Mouse (Mus musculus) CH12.LX (cell line): Measurements from ENCODE around the gene Tmcc1. TPM values are rescaled to one million over a fixed set of nuclear protein-coding genes. Genes with fewer than 3 reads are reported as not detected.

ENCODE experiments used
- DNase-seq: peaks from one replicate; pipeline ENCODE4 v3.0.0-alpha.2; 2013; ENCODE audit errors: extremely low read depth
- H3K27ac ChIP-seq: 2 replicates; pipeline ENCODE4 v1.5.1; 2012; ENCODE audit warnings: low read depth, mild to moderate bottlenecking, control low read depth, moderate library complexity; ENCODE audit not compliant: insufficient read depth
- H3K27me3 ChIP-seq: replicated peaks from 2 replicates; pipeline ENCODE3; 2012; ENCODE audit warnings: inconsistent platforms
- H3K36me3 ChIP-seq, 2 experiments: replicated peaks in 1 of 2; 2 replicates each; pipeline versions ENCODE3 to v1.6.1; 2012; ENCODE audit warnings: inconsistent platforms in 1 of 2, low read length in 1 of 2, mild to moderate bottlenecking in 1 of 2, mixed read lengths in 1 of 2, moderate library complexity in 1 of 2; ENCODE audit not compliant: control insufficient read depth in 1 of 2, insufficient read depth in 1 of 2
- H3K4me1 ChIP-seq, 2 experiments: 2 replicates each; pipeline ENCODE4 v1.6.1; 2012; ENCODE audit warnings: inconsistent platforms in 1 of 2, moderate library complexity in 1 of 2; ENCODE audit not compliant: insufficient read depth in 2 of 2, control insufficient read depth in 1 of 2
- H3K4me2 ChIP-seq: 2 replicates; pipeline ENCODE4 v1.6.1; 2012; ENCODE audit warnings: low read depth, mild to moderate bottlenecking, control low read depth; ENCODE audit not compliant: poor library complexity, insufficient read depth, severe bottlenecking
- H3K4me3 ChIP-seq, 3 experiments: fragments of 150-350 bp in 1 of 3; sonication (generic) in 1 of 3; replicated peaks in 1 of 3; 2 replicates each; pipeline versions ENCODE3 to v1.5.1; 2011 to 2012; ENCODE audit warnings: low read depth in 2 of 3, low read length in 2 of 3, mild to moderate bottlenecking in 2 of 3, moderate library complexity in 2 of 3, control low read depth in 1 of 3, improper control_type of control experiment in 1 of 3, inconsistent platforms in 1 of 3, mixed read lengths in 1 of 3; ENCODE audit not compliant: poor library complexity in 1 of 3
- H3K79me2 ChIP-seq: replicated peaks from 2 replicates; pipeline ENCODE4 v1.6.1; 2012; ENCODE audit warnings: mild to moderate bottlenecking, moderate library complexity; ENCODE audit not compliant: control insufficient read depth, poor library complexity, insufficient read depth, severe bottlenecking; ENCODE audit errors: extremely low read depth
- H3K9ac ChIP-seq: 2 replicates; pipeline ENCODE4 v1.6.1; 2012; ENCODE audit warnings: low read depth, mild to moderate bottlenecking, control low read depth, moderate library complexity; ENCODE audit not compliant: insufficient read depth
- H3K9me3 ChIP-seq: replicated peaks from 2 replicates; pipeline ENCODE3; 2012; ENCODE audit warnings: low read length, inconsistent platforms, mixed read lengths
- BHLHE40 ChIP-seq: IDR thresholded peaks from 2 replicates; pipeline ENCODE4 v1.6.1; 2011; ENCODE audit warnings: mild to moderate bottlenecking, low read depth, low read length, improper control_type of control experiment
- CHD2 ChIP-seq: IDR thresholded peaks from 2 replicates; pipeline ENCODE4 v1.6.1; 2011; ENCODE audit warnings: low read length, improper control_type of control experiment
- ELF1 ChIP-seq: IDR thresholded peaks from 2 replicates; pipeline ENCODE4 v1.6.1; 2014; ENCODE audit warnings: low read depth, mild to moderate bottlenecking, inconsistent platforms, low read length, improper control_type of control experiment
- GABPA ChIP-seq: IDR thresholded peaks from 2 replicates; pipeline ENCODE4 v1.6.1; 2012; ENCODE audit warnings: low read depth, low read length, improper control_type of control experiment, inconsistent platforms; ENCODE audit not compliant: insufficient replicate concordance
- HCFC1 ChIP-seq: IDR thresholded peaks from 2 replicates; pipeline ENCODE4 v1.6.1; 2012; ENCODE audit warnings: low read depth, mild to moderate bottlenecking, inconsistent platforms, low read length, improper control_type of control experiment
- IRF4 ChIP-seq: IDR thresholded peaks from 2 replicates; pipeline ENCODE4 v1.6.1; 2014; ENCODE audit warnings: low read depth, mild to moderate bottlenecking, inconsistent platforms, low read length, improper control_type of control experiment
- JUND ChIP-seq: conservative IDR thresholded peaks from 2 replicates; pipeline ENCODE4 v1.6.1; 2011; ENCODE audit warnings: low read depth, low read length, improper control_type of control experiment
- KAT2A ChIP-seq: IDR thresholded peaks from 2 replicates; pipeline ENCODE4 v1.6.1; 2012; ENCODE audit warnings: low read length, improper control_type of control experiment, inconsistent platforms; ENCODE audit not compliant: insufficient replicate concordance
- MAFK ChIP-seq: IDR thresholded peaks from 2 replicates; pipeline ENCODE4 v1.6.1; 2011; ENCODE audit warnings: low read length, improper control_type of control experiment; ENCODE audit not compliant: insufficient replicate concordance
- MAX ChIP-seq: IDR thresholded peaks from 2 replicates; pipeline ENCODE4 v1.6.1; 2011; ENCODE audit warnings: low read length, improper control_type of control experiment
- MAZ ChIP-seq: IDR thresholded peaks from 2 replicates; pipeline ENCODE4 v1.6.1; 2012; ENCODE audit warnings: low read depth, mild to moderate bottlenecking, inconsistent platforms, low read length, improper control_type of control experiment, moderate library complexity
- MXI1 ChIP-seq: IDR thresholded peaks from 2 replicates; pipeline ENCODE4 v1.6.1; 2011; ENCODE audit warnings: mild to moderate bottlenecking, low read depth, low read length, improper control_type of control experiment
- MYC ChIP-seq: IDR thresholded peaks from 2 replicates; pipeline ENCODE4 v1.6.1; 2011; ENCODE audit warnings: low read depth, mild to moderate bottlenecking, improper control_type of control experiment, low read length
- NELFE ChIP-seq: IDR thresholded peaks from 2 replicates; pipeline ENCODE4 v1.6.1; 2011; ENCODE audit warnings: low read depth, low read length, improper control_type of control experiment
- PAX5 ChIP-seq: IDR thresholded peaks from 2 replicates; pipeline ENCODE4 v1.6.1; 2012; ENCODE audit warnings: low read length, inconsistent platforms, mixed read lengths
- POLR2A ChIP-seq: IDR thresholded peaks from 2 replicates; pipeline ENCODE4 v1.6.1; 2011; ENCODE audit warnings: low read depth, mild to moderate bottlenecking, improper control_type of control experiment, low read length
- POLR2AphosphoS2 ChIP-seq: IDR thresholded peaks from 2 replicates; pipeline ENCODE4 v1.6.1; 2011; ENCODE audit warnings: low read depth, low read length, improper control_type of control experiment
- RAD21 ChIP-seq: IDR thresholded peaks from 2 replicates; pipeline ENCODE4 v1.6.1; 2011; ENCODE audit warnings: low read depth, mild to moderate bottlenecking, low read length, improper control_type of control experiment, moderate library complexity
- RCOR1 ChIP-seq: conservative IDR thresholded peaks from 2 replicates; pipeline ENCODE4 v1.6.1; 2012; ENCODE audit warnings: low read depth, mild to moderate bottlenecking, inconsistent platforms, low read length, improper control_type of control experiment
- SIN3A ChIP-seq: IDR thresholded peaks from 2 replicates; pipeline ENCODE4 v1.6.1; 2012; ENCODE audit warnings: low read length, improper control_type of control experiment, inconsistent platforms
- SMC3 ChIP-seq: IDR thresholded peaks from 2 replicates; pipeline ENCODE4 v1.6.1; 2011; ENCODE audit warnings: low read depth, low read length, improper control_type of control experiment
- TBP ChIP-seq: conservative IDR thresholded peaks from 2 replicates; pipeline ENCODE4 v1.6.1; 2011; ENCODE audit warnings: low read depth, low read length, improper control_type of control experiment
- TCF12 ChIP-seq: IDR thresholded peaks from 2 replicates; pipeline ENCODE4 v1.6.1; 2014; ENCODE audit warnings: low read depth, mild to moderate bottlenecking, inconsistent platforms, low read length, improper control_type of control experiment
- USF1 ChIP-seq: IDR thresholded peaks from 2 replicates; pipeline ENCODE4 v1.6.1; 2014; ENCODE audit warnings: low read depth, mild to moderate bottlenecking, inconsistent platforms, low read length, improper control_type of control experiment
- USF2 ChIP-seq: conservative IDR thresholded peaks from 2 replicates; pipeline ENCODE4 v1.6.1; 2011; ENCODE audit warnings: low read depth, low read length, improper control_type of control experiment
- ZC3H11A ChIP-seq: IDR thresholded peaks from 2 replicates; pipeline ENCODE4 v1.6.1; 2012; ENCODE audit warnings: low read depth, mild to moderate bottlenecking, inconsistent platforms, low read length, improper control_type of control experiment
- ZNF384 ChIP-seq: IDR thresholded peaks from 2 replicates; pipeline ENCODE4 v1.6.1; 2012; ENCODE audit warnings: low read depth, low read length, improper control_type of control experiment, inconsistent platforms
- dilution Hi-C: fragments of 300-500 bp; cut with MboI; formaldehyde crosslinking; loops from 2 replicates; pipeline ENCODE4 v1.14.3; 2020; ENCODE audit warnings: low sequenced_read_pairs; ENCODE audit not compliant: extremely low pct_unique_long_range_greater_than_20kb, extremely low pct_ligation_motif_present
- in situ Hi-C: fragments of 300-500 bp; cut with MboI; formaldehyde crosslinking; loops from 3 replicates; pipeline ENCODE4 v1.14.3; 2019; ENCODE audit warnings: low sequenced_read_pairs, low pct_ligation_motif_present, low pct_unique_long_range_greater_than_20kb, mixed read lengths
- polyA plus RNA-seq: library from polyadenylated mRNA; unstranded; fragments of >175 nt; gene quantifications from 2 replicates; pipeline ENCODE4 v1.2.1, GENCODE M21; 2012; ENCODE audit warnings: low read depth; ENCODE audit not compliant: insufficient read length
- total RNA-seq, 2 experiments: library from RNA; depleted of rRNA; stranded (reverse); fragments of 300-350 nt in 1 of 2; fragments of >200 nt in 1 of 2; gene quantifications; 2 replicates each; pipeline ENCODE4 v1.2.3; 2012 to 2014

Tmcc1 gene
- total and polyA plus RNA-seq, 3 experiments: 3.6 to 60.8 (median 3.7) TPM

GRCm38 (mm10) chr6:116024666-116025065 lies 168.6 kb downstream of the Tmcc1 start:
- dilution Hi-C loops: no loop called here
- Histone ChIP-seq H3K4me2 (no peak overlapping the region), H3K79me2 (no peaks in the 10 kb centered on the region), H3K9ac (no peak overlapping the region), H3K27ac (no peak overlapping the region), H3K9me3 (peaks cover 4% of the 10 kb centered on the region), H3K4me1 (no peaks in the 10 kb centered on the region), H3K36me3 (peaks cover 0 to 20% of the 10 kb centered on the region in 2 experiments), H3K4me3 (no peak overlapping the region), H3K27me3 (no peaks in the 10 kb centered on the region)
- TF ChIP-seq NELFE (no peak), TBP (no peak), MAX (no peak), CHD2 (no peak), MXI1 (no peak), PAX5 (no peak), ELF1 (no peak), GABPA (no peak), SIN3A (no peak), RCOR1 (no peak), USF2 (no peak), TCF12 (no peak), SMC3 (no peak)
- in situ Hi-C loops: loop anchor here (5.0 to 25.0 kb wide), 3 partner anchors 108 to 588 kb away; no protein-coding TSS in a partner anchor
- no peak for DNase-seq

GRCm38 (mm10) chr6:116021961-116022485 lies 171.3 kb downstream of the Tmcc1 start:
- TF ChIP-seq POLR2AphosphoS2 (no peak), MAFK (no peak), MAZ (no peak), KAT2A (no peak), POLR2A (no peak), IRF4 (no peak), ZC3H11A (no peak), HCFC1 (no peak), MYC (no peak), GABPA (no peak), TBP (no peak), USF1 (no peak), RAD21 (no peak), TCF12 (no peak), ZNF384 (no peak), JUND (no peak), BHLHE40 (no peak)
- dilution Hi-C loops (no loop called here), in situ Hi-C loops (loop anchor here (5.0 to 25.0 kb wide), 3 partner anchors 110 to 590 kb away; no protein-coding TSS in a partner anchor)

More at GRCm38 (mm10) chr6:116021961-116022485, 171.3 kb downstream of the Tmcc1 start:
- no peak overlapping the region for H3K9ac ChIP-seq
- H3K36me3 ChIP-seq: peaks cover 0 to 20% of the 10 kb centered on the region in 2 experiments
- no peak overlapping the region for H3K4me3 ChIP-seq
- 0 out of 4 replicates have a peak, but pooled peaks cover 0 to 2% of the 10 kb centered on the region in 2 experiments for H3K4me1 ChIP-seq
- peaks cover 4% of the 10 kb centered on the region for H3K9me3 ChIP-seq
- H3K27ac ChIP-seq: no peak overlapping the region
- no peak for DNase-seq
- H3K79me2 ChIP-seq: no peaks in the 10 kb centered on the region
- H3K27me3 ChIP-seq: no peaks in the 10 kb centered on the region
- no peak overlapping the region for H3K4me2 ChIP-seq
